Mouse (Mus musculus) MEL (cell line): Measurements from ENCODE around the gene Liph. TPM values are rescaled to one million over a fixed set of nuclear protein-coding genes. Genes with fewer than 3 reads are reported as not detected.

Experiments used
- DNase-seq: peaks from one replicate; pipeline ENCODE4 v3.0.0; 2011; ENCODE audit warnings: low read depth, low spot score
- H3K27ac ChIP-seq: 2 replicates; pipeline ENCODE4 v1.5.1; 2012; ENCODE audit warnings: low read depth, mild to moderate bottlenecking, control low read depth, low read length, moderate library complexity; ENCODE audit not compliant: control insufficient read depth
- H3K27me3 ChIP-seq, 2 experiments: fragments of 150-350 bp in 1 of 2; sonication (generic) in 1 of 2; 2 replicates each; pipeline ENCODE4 v1.6.1; 2012; ENCODE audit warnings: low read length in 2 of 2, mild to moderate bottlenecking in 2 of 2, improper control_type of control experiment in 1 of 2, moderate library complexity in 1 of 2; ENCODE audit not compliant: insufficient read depth in 2 of 2, control insufficient read depth in 1 of 2
- H3K36me3 ChIP-seq, 2 experiments: 2 replicates each; pipeline ENCODE4 v1.6.1; 2012 to 2014; ENCODE audit warnings: low read length in 2 of 2, improper control_type of control experiment in 1 of 2, inconsistent platforms in 1 of 2, mild to moderate bottlenecking in 1 of 2; ENCODE audit not compliant: insufficient read depth in 2 of 2, control insufficient read depth in 1 of 2
- H3K4me1 ChIP-seq, 2 experiments: fragments of 150-350 bp in 1 of 2; sonication (generic) in 1 of 2; 2 replicates each; pipeline ENCODE4 v1.6.1; 2012; ENCODE audit warnings: low read length in 2 of 2, improper control_type of control experiment in 1 of 2, mild to moderate bottlenecking in 1 of 2; ENCODE audit not compliant: insufficient read depth in 2 of 2, control insufficient read depth in 1 of 2
- H3K4me3 ChIP-seq, 2 experiments: fragments of 150-350 bp in 1 of 2; sonication (generic) in 1 of 2; 2 replicates each; pipeline ENCODE4 v1.5.1; 2012; ENCODE audit warnings: low read depth in 2 of 2, low read length in 2 of 2, mild to moderate bottlenecking in 2 of 2, moderate library complexity in 2 of 2, control low read depth in 1 of 2, improper control_type of control experiment in 1 of 2; ENCODE audit not compliant: control insufficient read depth in 1 of 2, insufficient read depth in 1 of 2
- H3K79me2 ChIP-seq: 2 replicates; pipeline ENCODE4 v1.6.1; 2012; ENCODE audit warnings: mild to moderate bottlenecking, low read length, moderate library complexity; ENCODE audit not compliant: control insufficient read depth, poor library complexity, insufficient read depth
- H3K9ac ChIP-seq: 2 replicates; pipeline ENCODE4 v1.6.1; 2012; ENCODE audit warnings: low read depth, mild to moderate bottlenecking, control low read depth, low read length, moderate library complexity; ENCODE audit not compliant: control insufficient read depth, poor library complexity, severe bottlenecking
- H3K9me3 ChIP-seq: fragments of 150-350 bp; sonication (generic); replicated peaks from 2 replicates; pipeline ENCODE4 v1.6.1; 2012; ENCODE audit warnings: mild to moderate bottlenecking, low read length, improper control_type of control experiment, moderate library complexity; ENCODE audit not compliant: insufficient read depth
- CTCF ChIP-seq, 3 experiments: IDR thresholded peaks in 2 of 3; conservative IDR thresholded peaks in 1 of 3; 2 replicates each; pipeline ENCODE4 v1.5.1; 2011 to 2012; ENCODE audit warnings: low read length in 3 of 3, low read depth in 2 of 3, mild to moderate bottlenecking in 2 of 3, improper control_type of control experiment in 1 of 3, inconsistent platforms in 1 of 3, mixed read lengths in 1 of 3, moderate library complexity in 1 of 3; ENCODE audit not compliant: control insufficient read depth in 1 of 3, insufficient read depth in 1 of 3, poor library complexity in 1 of 3, severe bottlenecking in 1 of 3
- ETS1 ChIP-seq: IDR thresholded peaks from 2 replicates; pipeline ENCODE4 v1.6.1; 2012; ENCODE audit warnings: low read depth, mild to moderate bottlenecking, inconsistent platforms, low read length, improper control_type of control experiment, moderate library complexity
- HCFC1 ChIP-seq: IDR thresholded peaks from 2 replicates; pipeline ENCODE4 v1.6.1; 2012; ENCODE audit warnings: low read depth, mild to moderate bottlenecking, inconsistent platforms, low read length, improper control_type of control experiment, moderate library complexity
- MAX ChIP-seq: IDR thresholded peaks from 2 replicates; pipeline ENCODE4 v1.6.1; 2011; ENCODE audit warnings: low read length, improper control_type of control experiment
- MAZ ChIP-seq: IDR thresholded peaks from 2 replicates; pipeline ENCODE4 v1.6.1; 2012; ENCODE audit warnings: low read depth, mild to moderate bottlenecking, inconsistent platforms, low read length, improper control_type of control experiment
- MXI1 ChIP-seq: IDR thresholded peaks from 2 replicates; pipeline ENCODE4 v1.6.1; 2011; ENCODE audit warnings: mild to moderate bottlenecking, low read depth, low read length, improper control_type of control experiment
- MYC ChIP-seq: IDR thresholded peaks from 2 replicates; pipeline ENCODE4 v1.6.1; 2011; ENCODE audit warnings: low read depth, mild to moderate bottlenecking, low read length, improper control_type of control experiment, moderate library complexity
- NELFE ChIP-seq: IDR thresholded peaks from 2 replicates; pipeline ENCODE4 v1.6.1; 2011; ENCODE audit warnings: low read depth, low read length, improper control_type of control experiment
- NRF1 ChIP-seq: IDR thresholded peaks from 2 replicates; pipeline ENCODE4 v1.6.1; 2014; ENCODE audit warnings: low read depth, mild to moderate bottlenecking, inconsistent platforms, low read length, improper control_type of control experiment, moderate library complexity; ENCODE audit not compliant: poor library complexity, insufficient read depth, severe bottlenecking
- POLR2A ChIP-seq, 2 experiments: IDR thresholded peaks; 2 replicates each; pipeline ENCODE4 v1.6.1; 2011 to 2012; ENCODE audit warnings: low read length in 2 of 2, mild to moderate bottlenecking in 2 of 2, control low read depth in 1 of 2, improper control_type of control experiment in 1 of 2, low read depth in 1 of 2, moderate library complexity in 1 of 2; ENCODE audit not compliant: control insufficient read depth in 1 of 2, insufficient read depth in 1 of 2, poor library complexity in 1 of 2
- POLR2AphosphoS2 ChIP-seq: IDR thresholded peaks from 2 replicates; pipeline ENCODE4 v1.6.1; 2011; ENCODE audit warnings: low read length, improper control_type of control experiment
- RAD21 ChIP-seq: IDR thresholded peaks from 2 replicates; pipeline ENCODE4 v1.6.1; 2011; ENCODE audit warnings: mild to moderate bottlenecking, low read depth, low read length, improper control_type of control experiment
- SIN3A ChIP-seq: IDR thresholded peaks from 2 replicates; pipeline ENCODE4 v1.6.1; 2012; ENCODE audit warnings: low read length, improper control_type of control experiment, inconsistent platforms
- TBP ChIP-seq: IDR thresholded peaks from 2 replicates; pipeline ENCODE4 v1.8.0; 2011; ENCODE audit warnings: low read depth, low read length, improper control_type of control experiment
- TCF12 ChIP-seq: IDR thresholded peaks from 2 replicates; pipeline ENCODE4 v1.6.1; 2014; ENCODE audit warnings: low read depth, mild to moderate bottlenecking, inconsistent platforms, low read length, improper control_type of control experiment, moderate library complexity
- USF1 ChIP-seq: IDR thresholded peaks from 2 replicates; pipeline ENCODE4 v1.6.1; 2014; ENCODE audit warnings: low read depth, mild to moderate bottlenecking, inconsistent platforms, low read length, improper control_type of control experiment, moderate library complexity
- ZMIZ1 ChIP-seq: IDR thresholded peaks from 2 replicates; pipeline ENCODE4 v1.6.1; 2012; ENCODE audit warnings: low read depth, mild to moderate bottlenecking, inconsistent platforms, low read length, improper control_type of control experiment, moderate library complexity
- polyA plus RNA-seq, 2 experiments: library from polyadenylated mRNA; stranded (reverse) in 1 of 2; unstranded in 1 of 2; fragments of >175 nt in 1 of 2; fragments of >200 nt in 1 of 2; gene quantifications; 2 replicates each; pipeline versions ENCODE4 v1.2.1 to v1.2.4; 2012; ENCODE audit warnings: low replicate concordance in 2 of 2, low read depth in 1 of 2; ENCODE audit not compliant: insufficient read length in 2 of 2, insufficient read depth in 1 of 2, missing spikeins in 1 of 2
- total RNA-seq: library from RNA; depleted of rRNA; stranded (reverse); fragments of 300-350 nt; gene quantifications from 2 replicates; pipeline ENCODE4 v1.2.3, GENCODE M21; 2012

The Liph gene
- total and polyA plus RNA-seq, 3 experiments = not detected

DNA sequence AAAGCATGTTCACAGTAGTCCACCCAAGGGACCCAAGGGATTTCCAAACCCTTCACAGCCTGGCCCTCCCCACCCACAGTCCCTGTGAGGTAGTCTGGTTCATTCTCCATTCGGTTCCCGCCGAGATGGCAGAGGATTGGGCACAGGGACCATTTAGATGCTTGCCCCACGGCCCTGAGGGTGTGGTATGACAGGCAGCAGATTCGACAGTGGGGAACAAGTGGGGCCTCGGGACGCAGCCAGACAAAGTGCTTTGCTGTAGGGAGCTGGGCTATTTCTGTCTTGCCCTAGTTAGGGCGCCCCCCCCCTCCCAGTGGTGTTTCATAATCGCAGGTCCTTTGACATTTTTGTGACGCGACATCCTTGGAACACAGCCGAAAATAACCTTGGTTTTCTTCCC lies 39.9 kb downstream of the Liph start:
- no peak overlapping the region for H3K4me3 ChIP-seq
- no peaks in the 10 kb centered on the region for H3K9me3 ChIP-seq
- H3K4me1 ChIP-seq = no peaks in the 10 kb centered on the region
- H3K79me2 ChIP-seq = no peaks in the 10 kb centered on the region
- no peak overlapping the region for H3K27ac ChIP-seq
- no peaks in the 10 kb centered on the region for H3K36me3 ChIP-seq
- H3K27me3 ChIP-seq = no peaks in the 10 kb centered on the region; a peak in 1 of 4 replicates
- no peak overlapping the region for H3K9ac ChIP-seq
- no peak for TF ChIP-seq CTCF (IDR thresholded peaks at IDR 0.05 in 2 of 3, conservative IDR thresholded peaks at IDR 0.05 in 1 of 3; ENCODE audit: control insufficient read depth in 1 of 3, insufficient read depth in 1 of 3, low read depth in 2 of 3, low read length in 3 of 3, poor library complexity in 1 of 3, severe bottlenecking in 1 of 3)
- TF ChIP-seq, all 39 proteins: peak for 0
- DNase-seq = no peak

DNA sequence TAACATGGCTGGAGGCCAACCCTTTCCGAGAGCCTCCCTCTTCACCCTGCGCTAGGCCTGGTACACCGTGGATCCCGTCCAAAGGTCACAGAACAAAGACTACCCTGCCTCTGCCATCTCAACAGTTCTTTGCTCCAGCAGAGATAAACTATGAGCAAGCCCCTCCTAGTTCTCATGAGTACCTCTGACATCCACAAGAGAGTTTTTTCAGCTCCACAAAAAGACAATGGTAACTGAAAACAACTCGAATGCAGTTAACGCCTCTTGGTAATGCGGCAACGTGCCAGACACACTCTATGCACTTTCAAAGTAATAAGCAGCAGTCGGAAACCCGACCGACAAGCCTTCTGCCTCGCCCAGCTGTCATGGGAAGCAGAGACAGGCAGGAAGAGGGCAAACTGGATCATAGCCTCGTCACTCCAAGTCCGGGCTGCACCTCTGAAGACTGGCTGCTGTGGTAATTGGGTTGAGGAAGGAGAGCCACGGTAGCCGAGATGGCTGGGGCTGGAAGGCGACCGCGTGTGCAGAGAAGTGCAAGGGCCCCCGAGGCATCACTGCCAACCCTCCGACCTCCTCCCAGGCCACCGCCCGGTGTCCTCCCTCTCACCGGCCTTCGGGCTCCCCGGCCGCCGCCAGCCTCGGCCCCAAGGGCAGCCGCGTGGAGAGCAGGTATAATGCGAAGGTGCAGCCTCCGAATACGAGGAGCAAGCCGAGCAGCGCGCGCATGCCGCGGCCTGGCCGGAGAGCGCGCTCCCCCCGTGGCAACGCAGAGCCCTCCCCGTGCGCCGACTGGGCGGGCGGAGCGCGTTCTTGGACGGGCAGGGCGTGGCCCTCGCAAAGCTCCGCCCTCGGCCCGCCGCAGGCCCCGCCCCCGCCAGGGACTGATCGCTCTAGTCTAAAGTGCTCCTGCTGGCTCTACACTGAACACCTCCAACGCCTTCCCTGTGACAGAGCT lies 48.4 kb downstream of the Liph start, which contains the start of gene Tmem41a:
TSS of gene Tmem41a (minus strand) at position 792 of the 955 bp plus-strand sequence.
- H3K27me3 ChIP-seq = no peaks in the 10 kb centered on the region
- peak within 1 kb of the TSS; percentile 63 for H3K27ac ChIP-seq
- peaks cover 2 to 11% of the 10 kb centered on the region in 2 experiments; a peak in 3 of 4 replicates for H3K4me1 ChIP-seq
- peak within 1 kb of the TSS; percentile 76 to 89 for H3K4me3 ChIP-seq
- peaks cover 0 to 7% of the 10 kb centered on the region in 2 experiments; a peak in 3 of 4 replicates for H3K36me3 ChIP-seq
- TF ChIP-seq ETS1 (peak; percentile 37; the same call in 1 of the 2 replicates), TBP (0 out of 2 replicates have a peak, but pooled peaks have one; percentile 46), HCFC1 (peak; percentile 24; the same call in 1 of the 2 replicates), TCF12 (peak; percentile 30; the same call in 1 of the 2 replicates), MAZ (peak; percentile 75; the same call in 1 of the 2 replicates), NELFE (peak; percentile 87), USF1 (no peak), POLR2AphosphoS2 (0 out of 2 replicates have a peak, but pooled peaks have one; percentile 43), MAX (peak; percentile 63), NRF1 (peak; percentile 61; the same call in 1 of the 2 replicates), ZMIZ1 (no peak), MXI1 (peak; percentile 67), MYC (peak; percentile 50; the same call in 1 of the 2 replicates), POLR2A (IDR thresholded peaks at IDR 0.05; ENCODE audit: control insufficient read depth in 1 of 2, insufficient read depth in 1 of 2, low read depth in 1 of 2, low read length in 2 of 2, poor library complexity in 1 of 2) (peak; percentile 85 to 88), RAD21 (no peak), SIN3A (no peak; the same call in none of the 2 replicates)
- TF ChIP-seq, all 39 proteins: peak for 12
- H3K9ac ChIP-seq = peak within 1 kb of the TSS; percentile 68
- DNase-seq = peak; percentile 91
- H3K79me2 ChIP-seq = no peaks in the 10 kb centered on the region; the same call in 1 of the 2 replicates
- no peaks in the 10 kb centered on the region for H3K9me3 ChIP-seq
